Mouse (Mus musculus): Measurements from ENCODE around the gene Rnf215.

DNA sequence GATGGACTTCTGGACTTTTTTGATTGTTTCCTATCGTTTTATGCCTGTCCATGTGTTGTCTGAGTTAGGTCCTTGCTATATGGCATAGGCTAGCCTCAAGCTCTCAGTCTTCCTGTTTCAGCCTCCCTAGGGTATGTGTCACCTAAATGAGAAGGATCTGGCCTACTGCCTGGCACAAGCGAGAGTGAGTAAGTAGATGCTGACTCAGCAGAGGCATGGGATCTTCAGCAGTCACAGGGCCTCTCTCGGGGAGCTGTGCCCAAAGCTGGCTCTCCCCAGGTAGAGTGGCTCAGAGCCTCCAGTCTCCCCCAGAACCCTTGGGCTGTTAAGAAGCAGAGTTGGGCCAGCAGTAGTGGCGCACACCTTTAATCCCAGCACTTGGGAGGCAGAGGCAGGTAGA, 7.3 kb downstream of the Rnf215 start:
- no peak for TF ChIP-seq CTCF (IDR thresholded peaks at IDR 0.05; ENCODE audit: low read depth)
- TF ChIP-seq EP300 (optimal IDR thresholded peaks at IDR 0.05): no peak

Data from stomach, postnatal 0 days (tissue).